8 mouse cellular contexts compared by ENCODE assay signal in the genomic region with DNA sequence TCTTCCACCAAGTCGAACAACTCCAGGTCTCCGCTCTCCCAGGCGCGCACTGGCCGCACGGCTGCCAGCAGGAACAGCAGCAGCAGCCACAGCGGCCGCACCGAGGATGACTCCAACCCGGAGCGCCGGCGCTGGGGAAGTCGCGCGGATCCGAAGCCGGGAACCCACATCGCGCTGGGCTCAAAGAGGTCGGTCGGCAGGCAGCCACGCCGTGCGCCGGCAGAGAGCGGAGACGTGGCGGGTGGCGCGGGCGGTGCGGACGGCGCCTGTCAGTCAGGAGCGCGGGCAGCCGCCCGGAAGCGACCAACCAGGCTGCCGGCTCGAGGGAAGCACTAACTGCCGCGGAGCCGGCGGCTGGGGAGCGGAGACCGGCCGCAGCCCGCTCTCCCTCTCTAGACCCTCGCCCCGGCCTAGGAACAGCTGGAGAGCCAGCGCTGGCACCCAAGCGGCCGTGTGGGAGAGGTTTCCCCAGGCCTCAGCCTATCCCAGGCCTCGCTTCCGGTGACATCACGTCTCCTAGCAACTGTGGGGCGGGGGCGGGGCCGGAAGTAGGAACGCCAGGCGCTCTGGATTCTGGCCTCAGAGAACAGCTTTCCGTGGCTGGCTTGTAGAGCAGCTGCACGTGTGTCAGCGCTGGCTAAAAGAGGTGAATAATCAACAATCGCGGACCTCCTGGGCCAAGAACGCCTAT. TPM values are rescaled to one million over a fixed set of nuclear protein-coding genes. Genes with fewer than 3 reads are reported as not detected.
DNase-seq lines count a peak whose midpoint lies in the region; ATAC-seq and TF ChIP-seq lines count a peak whose summit lies in the region.

A gene (minus strand): TSS at position 500 of the 691 bp plus-strand sequence.

- in situ Hi-C loops in Patski (cut with MboI; ENCODE audit: low pct_unique_long_range_greater_than_20kb), result loop anchor here (5.0 to 10.0 kb wide), 2 partner anchors 280 to 372 kb away; a partner anchor contains a TSS

- peak within 1 kb of the TSS; percentile 98 for H3K27ac ChIP-seq in hindbrain, embryonic 13.5 days

- peak within 1 kb of the TSS; percentile 84 for H3K4me2 ChIP-seq in hindbrain, embryonic 13.5 days

- H3K27me3 ChIP-seq in Patski, result peaks cover 21% of the 10 kb centered on the region
- no peaks in the 10 kb centered on the region for H3K27me3 ChIP-seq in hindbrain, embryonic 13.5 days

- peak within 1 kb of the TSS; percentile 89 for H3K9ac ChIP-seq in hindbrain, embryonic 13.5 days

- H3K9me3 ChIP-seq in hindbrain, embryonic 13.5 days, result no peaks in the 10 kb centered on the region

- POLR2A ChIA-PET in Patski (lab: Charles Lee), result interaction anchor here (0.6 kb wide), 1 partner anchor 283 kb away, joined by 7 read pairs; no protein-coding TSS in a partner anchor

- DNase-seq in Patski (ENCODE audit: low read depth, low spot score), result peak; percentile 59
- peak; percentile 91 to 93 for DNase-seq in cerebellum, postnatal 14 days
- DNase-seq in frontal cortex, postnatal 14 days (ENCODE audit: low spot score in 2 of 2), result peak; percentile 78 to 80
- peak; percentile 70 to 81 for DNase-seq in layer of hippocampus, postnatal 25 days (ENCODE audit: extremely low spot score in 1 of 2, low spot score in 1 of 2)
- DNase-seq in lung, postnatal 25 days (ENCODE audit: low spot score), result peak; percentile 88
- peak; percentile 95 for DNase-seq in retina, embryonic 14.5 days (ENCODE audit: low spot score)
- peak; percentile 88 for DNase-seq in thymus, postnatal 4 days

- H3K4me1 ChIP-seq in hindbrain, embryonic 13.5 days (replicated peaks), result peaks cover 15% of the 10 kb centered on the region

- H3K4me3 ChIP-seq in hindbrain, embryonic 13.5 days, result peak within 1 kb of the TSS; percentile 83

- WGBS in hindbrain, embryonic 13.5 days, result under 1% methylated on average over 64 of the region's 69 CpGs

- no peaks in the 10 kb centered on the region for H3K36me3 ChIP-seq in hindbrain, embryonic 13.5 days

- no peak for TF ChIP-seq CTCF in Patski (IDR thresholded peaks at IDR 0.05)

- peak; percentile 97 for ATAC-seq in Patski
- ATAC-seq in hindbrain, embryonic 13.5 days (ENCODE audit: low FRiP score), result peak; percentile 100

- CTCF ChIA-PET in Patski (lab: Charles Lee), result no interaction called here

RNA-seq across cellular contexts. Expression of the gene that starts here (rescaled TPM):
- polyA plus RNA-seq in Patski (2021), result 30.5 TPM
- 22.3 and 24.3 TPM in 2 replicates for polyA plus RNA-seq in hindbrain, embryonic 13.5 days (2015; fragmentation: Nextera tagmentation; extraction: Ambion mirVana)
- total RNA-seq in layer of hippocampus, postnatal 25 days (2021), result 10 to 100 TPM; 20.7 to 23.9 TPM

Comparison
In these comparisons a context has a peak if more than half of its experiments do, and no peak if none do; other contexts are left out.
1. Peak in every context shown above with its lines: DNase-seq, ATAC-seq, H3K4me3 ChIP-seq and H3K27ac ChIP-seq.